Mouse (Mus musculus) monocyte, adult 2 months (primary cell): ENCODE results near the gene Pkd1.

Source experiments
- DNase-seq, 2 experiments: peaks; one replicate each; pipeline ENCODE4 v3.0.0; 2022; ENCODE audit warnings: low spot score in 2 of 2, low read depth in 1 of 2

Pkd1 gene

GRCm38 (mm10) chr17:24597989-24598388 is 48.4 kb downstream of the Pkd1 start:
- DNase-seq, result no peak

GRCm38 (mm10) chr17:24600502-24600901 is 50.9 kb downstream of the Pkd1 start:
- no peak for DNase-seq

- no peak for DNase-seq
Observed at GRCm38 (mm10) chr17:24603961-24604360, 54.3 kb downstream of the Pkd1 start.

- no peak for DNase-seq
Observed at GRCm38 (mm10) chr17:24604557-24604956, 54.9 kb downstream of the Pkd1 start.

- no peak for DNase-seq
Observed at GRCm38 (mm10) chr17:24608370-24608769, 58.7 kb downstream of the Pkd1 start.

- no peak for DNase-seq
Observed at GRCm38 (mm10) chr17:24608874-24609273, 59.2 kb downstream of the Pkd1 start.

- DNase-seq, result no peak
Observed at GRCm38 (mm10) chr17:24610711-24611110, 61.1 kb downstream of the Pkd1 start.

- DNase-seq, result no peak
Observed at GRCm38 (mm10) chr17:24617561-24618194, 68.0 kb downstream of the Pkd1 start.

- no peak for DNase-seq
Observed at GRCm38 (mm10) chr17:24625472-24625871, 75.8 kb downstream of the Pkd1 start.

GRCm38 (mm10) chr17:24628646-24629045 is 79.0 kb downstream of the Pkd1 start:
- peak in 1 of 2 experiments; percentile 63 for DNase-seq

GRCm38 (mm10) chr17:24630072-24630471 is 80.4 kb downstream of the Pkd1 start:
- no peak for DNase-seq

GRCm38 (mm10) chr17:24632167-24632812 is 82.7 kb downstream of the Pkd1 start, which contains the start of the genes Tsc2 and Nthl1:
Gene Tsc2, minus strand, starts transcription at chr17:24632630.
Gene Nthl1, plus strand, starts transcription at chr17:24632680.
- peak in 1 of 2 experiments; percentile 35 for DNase-seq

- no peak for DNase-seq
Observed at GRCm38 (mm10) chr17:24632813-24633449, 83.3 kb downstream of the Pkd1 start.

- DNase-seq, result no peak
Observed at GRCm38 (mm10) chr17:24633831-24634230, 84.2 kb downstream of the Pkd1 start.

- DNase-seq, result no peak
Observed at GRCm38 (mm10) chr17:24635024-24635423, 85.4 kb downstream of the Pkd1 start.

GRCm38 (mm10) chr17:24635694-24636093 is 86.1 kb downstream of the Pkd1 start:
- DNase-seq, result no peak

GRCm38 (mm10) chr17:24636781-24637481 is 87.3 kb downstream of the Pkd1 start:
- DNase-seq, result no peak

- no peak for DNase-seq
Observed at GRCm38 (mm10) chr17:24638214-24638613, 88.6 kb downstream of the Pkd1 start.

- no peak for DNase-seq
Observed at GRCm38 (mm10) chr17:24638840-24639239, 89.2 kb downstream of the Pkd1 start.

GRCm38 (mm10) chr17:24639571-24639988 is 89.9 kb downstream of the Pkd1 start:
- DNase-seq, result no peak

GRCm38 (mm10) chr17:24640119-24640518 is 90.5 kb downstream of the Pkd1 start:
- no peak for DNase-seq

GRCm38 (mm10) chr17:24640581-24640980 is 90.9 kb downstream of the Pkd1 start:
- no peak for DNase-seq
